Mouse (Mus musculus) hindbrain, embryonic 16.5 days (tissue): ENCODE measurements around the gene Ect2. TPM values are rescaled to one million over a fixed set of nuclear protein-coding genes. Genes with fewer than 3 reads are reported as not detected.

Source experiments
- ATAC-seq: fragments of 200-750 bp; cut with Nextera tagmentation; 2 replicates; pipeline ENCODE4 v1.8.0; 2017; ENCODE audit warnings: moderate TSS enrichment, moderate library complexity
- H3K27ac ChIP-seq: fragments of 300-500 bp; sonication (generic); 2 replicates; pipeline ENCODE4 v1.5.1; 2014; ENCODE audit warnings: low read depth, mild to moderate bottlenecking, control low read depth, low read length, moderate library complexity
- H3K27me3 ChIP-seq: fragments of 300-500 bp; sonication (generic); replicated peaks from 2 replicates; pipeline ENCODE4 v1.6.1; 2014; ENCODE audit warnings: low read length; ENCODE audit not compliant: control insufficient read depth, insufficient read depth
- H3K36me3 ChIP-seq: fragments of 300-500 bp; sonication (generic); 2 replicates; pipeline ENCODE4 v1.6.1; 2014; ENCODE audit warnings: mild to moderate bottlenecking, low read length, moderate library complexity, mixed read lengths; ENCODE audit not compliant: control insufficient read depth, insufficient read depth
- H3K4me1 ChIP-seq: fragments of 300-500 bp; sonication (generic); 2 replicates; pipeline ENCODE4 v1.6.1; 2014; ENCODE audit warnings: low read depth, low read length; ENCODE audit not compliant: control insufficient read depth, insufficient read depth
- H3K4me2 ChIP-seq: fragments of 300-500 bp; sonication (generic); 2 replicates; pipeline ENCODE4 v1.6.1; 2014; ENCODE audit warnings: mild to moderate bottlenecking, low read length, control low read depth, moderate library complexity
- H3K4me3 ChIP-seq: fragments of 300-500 bp; sonication (generic); 2 replicates; pipeline ENCODE4 v1.5.1; 2014; ENCODE audit warnings: mild to moderate bottlenecking, low read length, control low read depth, moderate library complexity
- H3K9ac ChIP-seq: fragments of 300-500 bp; sonication (generic); 2 replicates; pipeline ENCODE4 v1.6.1; 2014; ENCODE audit warnings: low read depth, mild to moderate bottlenecking, control low read depth, low read length, moderate library complexity
- H3K9me3 ChIP-seq: fragments of 300-500 bp; sonication (generic); 2 replicates; pipeline ENCODE4 v1.6.1; 2014; ENCODE audit warnings: mild to moderate bottlenecking, low read length, moderate library complexity; ENCODE audit not compliant: control insufficient read depth
- WGBS: fragments of 180-500 bp; shearing (Covaris S2); extraction: QIAGEN DNeasy Blood & Tissue Kit; methylation state at CpG from one replicate; pipeline ENCODE4 v1.1.7; 2014; 5-methylcytosine and 5-hydroxymethylcytosine counted together
- polyA plus RNA-seq: library from polyadenylated mRNA; unstranded; fragments of >200 nt; fragmentation: Nextera tagmentation; extraction: Ambion mirVana; gene quantifications from 2 replicates; pipeline ENCODE4 v1.2.1, GENCODE M21; 2015

Ect2 gene
- polyA plus RNA-seq, 1 experiment from 2014 or later: 10.5 TPM

GRCm38 (mm10) chr3:27190865-27191264, 37.2 kb upstream of the Ect2 start:
- H3K9ac ChIP-seq: no peak overlapping the region
- no peak overlapping the region for H3K4me2 ChIP-seq
- WGBS: 96% methylated on average over 4 of the region's 4 CpGs
- no peak for ATAC-seq
- H3K36me3 ChIP-seq: no peaks in the 10 kb centered on the region
- no peak overlapping the region for H3K27ac ChIP-seq
- no peaks in the 10 kb centered on the region for H3K9me3 ChIP-seq
- H3K4me1 ChIP-seq: no peaks in the 10 kb centered on the region; the same call in 1 of the 2 replicates
- no peak overlapping the region for H3K4me3 ChIP-seq
- H3K27me3 ChIP-seq: no peaks in the 10 kb centered on the region

GRCm38 (mm10) chr3:27189320-27190261, 35.9 kb upstream of the Ect2 start:
- no peaks in the 10 kb centered on the region for H3K9me3 ChIP-seq
- ATAC-seq: 0 out of 2 replicates have a peak, but pooled peaks have one; percentile 34
- no peak overlapping the region for H3K27ac ChIP-seq
- H3K9ac ChIP-seq: no peak overlapping the region
- no peaks in the 10 kb centered on the region; the same call in 1 of the 2 replicates for H3K4me1 ChIP-seq
- no peak overlapping the region for H3K4me2 ChIP-seq
- H3K36me3 ChIP-seq: no peaks in the 10 kb centered on the region
- WGBS: 59% methylated on average over 14 of the region's 14 CpGs
- H3K27me3 ChIP-seq: no peaks in the 10 kb centered on the region
- H3K4me3 ChIP-seq: no peak overlapping the region

GRCm38 (mm10) chr3:27188386-27188785, 34.7 kb upstream of the Ect2 start:
- no peaks in the 10 kb centered on the region; the same call in none of the 2 replicates for H3K4me1 ChIP-seq
- no peak for ATAC-seq
- 95% methylated on average over 1 of the region's 1 CpGs for WGBS
- no peak overlapping the region for H3K4me2 ChIP-seq
- H3K9me3 ChIP-seq: no peaks in the 10 kb centered on the region
- no peak overlapping the region for H3K27ac ChIP-seq
- no peak overlapping the region for H3K9ac ChIP-seq
- H3K4me3 ChIP-seq: no peak overlapping the region
- no peaks in the 10 kb centered on the region for H3K36me3 ChIP-seq
- H3K27me3 ChIP-seq: no peaks in the 10 kb centered on the region

GRCm38 (mm10) chr3:27183601-27184175, 30.0 kb upstream of the Ect2 start:
- 11% methylated on average over 19 of the region's 19 CpGs for WGBS
- ATAC-seq: peak; percentile 34
- Histone ChIP-seq H3K4me2 (peak overlapping the region; percentile 76), H3K36me3 (no peaks in the 10 kb centered on the region), H3K9me3 (no peaks in the 10 kb centered on the region), H3K4me1 (no peaks in the 10 kb centered on the region; the same call in 1 of the 2 replicates), H3K9ac (peak overlapping the region; percentile 80), H3K27me3 (no peaks in the 10 kb centered on the region), H3K4me3 (peak overlapping the region; percentile 74), H3K27ac (peak overlapping the region; percentile 55; the same call in 1 of the 2 replicates)

GRCm38 (mm10) chr3:27182733-27183600, 29.3 kb upstream of the Ect2 start, which contains the start of gene Nceh1:
TSS of gene Nceh1 (plus strand) at chr3:27182965.
- Histone ChIP-seq H3K4me1 (no peaks in the 10 kb centered on the region; the same call in 1 of the 2 replicates), H3K27ac (peak within 1 kb of the TSS; percentile 55), H3K4me2 (peak within 1 kb of the TSS; percentile 76), H3K9me3 (no peaks in the 10 kb centered on the region), H3K36me3 (no peaks in the 10 kb centered on the region), H3K27me3 (no peaks in the 10 kb centered on the region), H3K9ac (peak within 1 kb of the TSS; percentile 80), H3K4me3 (peak within 1 kb of the TSS; percentile 74)
- WGBS: under 1% methylated on average over 54 of the region's 54 CpGs
- ATAC-seq: peak; percentile 99

- 89% methylated on average over 8 of the region's 8 CpGs for WGBS
- H3K9ac ChIP-seq: no peak overlapping the region
- no peaks in the 10 kb centered on the region; the same call in 1 of the 2 replicates for H3K4me1 ChIP-seq
- no peak for ATAC-seq
- no peak overlapping the region for H3K4me2 ChIP-seq
- H3K27ac ChIP-seq: no peak overlapping the region
- H3K4me3 ChIP-seq: no peak overlapping the region
- no peaks in the 10 kb centered on the region for H3K36me3 ChIP-seq
- H3K27me3 ChIP-seq: no peaks in the 10 kb centered on the region
- H3K9me3 ChIP-seq: no peaks in the 10 kb centered on the region
Observed at GRCm38 (mm10) chr3:27179711-27180110, 26.0 kb upstream of the Ect2 start.

GRCm38 (mm10) chr3:27170257-27170656, 16.6 kb upstream of the Ect2 start:
- ATAC-seq: no peak
- WGBS: 78% methylated on average over 1 of the region's 1 CpGs

GRCm38 (mm10) chr3:27165481-27166065, 11.9 kb upstream of the Ect2 start:
- Histone ChIP-seq H3K27ac (no peak overlapping the region), H3K4me2 (no peak overlapping the region), H3K27me3 (no peaks in the 10 kb centered on the region), H3K4me3 (no peak overlapping the region), H3K9me3 (no peaks in the 10 kb centered on the region), H3K9ac (no peak overlapping the region), H3K36me3 (no peaks in the 10 kb centered on the region), H3K4me1 (no peaks in the 10 kb centered on the region)
- 80% methylated on average over 3 of the region's 3 CpGs for WGBS
- ATAC-seq: no peak

More at GRCm38 (mm10) chr3:27170257-27170656, 16.6 kb upstream of the Ect2 start:
- Histone ChIP-seq H3K9me3 (no peaks in the 10 kb centered on the region), H3K36me3 (no peaks in the 10 kb centered on the region), H3K27ac (no peak overlapping the region), H3K4me3 (no peak overlapping the region), H3K9ac (no peak overlapping the region), H3K4me2 (no peak overlapping the region), H3K27me3 (no peaks in the 10 kb centered on the region), H3K4me1 (no peaks in the 10 kb centered on the region)
